Mouse (Mus musculus) embryo, embryonic 11.5 days (tissue): ENCODE data around the gene Sugt1.

Source experiments
- DNase-seq: peaks from one replicate; pipeline ENCODE4 v3.0.0-alpha.2; 2012; ENCODE audit warnings: low read depth, low spot score

The Sugt1 gene

DNA sequence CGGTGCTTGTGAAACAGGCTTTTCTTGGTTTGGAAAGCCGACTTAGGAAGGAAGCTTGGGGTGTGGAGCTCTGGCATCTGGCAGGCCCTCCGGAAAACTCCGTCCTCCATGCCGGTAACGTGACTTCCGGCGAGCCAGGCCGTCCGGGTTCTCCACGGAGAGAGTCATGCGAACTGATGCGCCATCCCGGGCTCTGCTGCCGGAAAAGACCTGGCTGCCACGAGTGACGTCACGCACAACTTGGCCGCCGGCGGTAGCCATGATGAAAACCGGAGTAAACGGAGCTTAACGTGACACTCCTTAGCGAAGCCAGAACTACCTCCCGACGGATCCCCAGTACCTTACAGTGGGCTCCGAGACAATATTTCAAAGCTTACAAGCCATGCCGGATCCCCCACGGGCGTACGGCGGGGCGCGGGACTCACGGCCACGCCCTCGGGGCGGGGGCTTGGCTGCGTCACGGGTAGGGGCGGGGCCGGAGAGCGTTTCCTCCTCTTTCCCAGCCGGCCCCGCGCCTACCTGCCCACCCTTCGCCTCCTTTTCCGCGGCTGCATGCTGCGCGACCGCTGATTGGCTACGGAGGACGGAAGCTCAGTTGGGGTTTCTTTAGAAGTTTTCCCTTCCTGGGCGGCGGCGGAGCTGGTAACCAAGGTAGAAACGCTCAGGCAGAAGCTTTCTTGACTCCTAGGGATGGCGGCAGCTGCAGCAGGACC, at the start of gene Sugt1:
Gene Sugt1, plus strand, starts transcription at position 553 of the 713 bp plus-strand sequence.
- peak; percentile 92 for DNase-seq

DNA sequence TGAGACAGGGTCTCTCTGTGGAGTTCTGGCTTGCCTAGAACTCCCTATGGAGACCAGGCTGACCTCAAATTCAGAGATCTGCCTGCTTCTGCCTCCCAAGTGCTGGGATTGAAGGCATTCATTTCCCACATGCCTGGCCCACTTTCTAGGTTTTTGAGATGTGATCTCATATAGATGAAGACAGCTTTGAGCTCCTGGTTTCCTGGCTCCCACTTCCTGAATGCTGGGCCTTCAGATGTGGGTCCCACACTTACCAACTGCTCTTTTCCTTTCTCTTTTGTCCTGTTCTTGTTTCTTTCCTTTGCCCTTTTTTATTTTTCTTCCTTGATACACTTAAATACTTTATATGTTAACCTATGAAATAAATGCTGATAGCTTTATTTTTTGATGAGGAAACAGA, 49.6 kb upstream of the Sugt1 start:
- DNase-seq = no peak

DNA sequence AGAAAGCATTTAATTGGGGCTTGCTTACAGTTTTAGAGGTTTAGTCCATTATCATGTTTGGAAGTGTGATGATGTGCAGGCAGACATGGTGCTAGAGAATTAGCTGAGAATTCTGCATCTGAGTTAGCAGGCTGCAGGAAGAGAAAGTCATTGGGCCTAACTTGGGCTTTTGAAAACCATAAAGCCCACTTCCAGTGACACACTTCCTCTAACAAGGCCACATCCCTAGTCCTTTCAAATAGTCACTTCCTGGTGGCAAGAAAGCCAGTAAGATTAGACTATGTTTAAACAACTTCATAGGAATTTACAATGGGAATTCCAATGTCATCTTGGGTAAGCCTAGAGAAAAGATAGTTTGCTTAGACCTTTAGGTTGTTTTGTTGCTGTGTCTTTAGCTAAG, 45.9 kb upstream of the Sugt1 start:
- DNase-seq = no peak

DNA sequence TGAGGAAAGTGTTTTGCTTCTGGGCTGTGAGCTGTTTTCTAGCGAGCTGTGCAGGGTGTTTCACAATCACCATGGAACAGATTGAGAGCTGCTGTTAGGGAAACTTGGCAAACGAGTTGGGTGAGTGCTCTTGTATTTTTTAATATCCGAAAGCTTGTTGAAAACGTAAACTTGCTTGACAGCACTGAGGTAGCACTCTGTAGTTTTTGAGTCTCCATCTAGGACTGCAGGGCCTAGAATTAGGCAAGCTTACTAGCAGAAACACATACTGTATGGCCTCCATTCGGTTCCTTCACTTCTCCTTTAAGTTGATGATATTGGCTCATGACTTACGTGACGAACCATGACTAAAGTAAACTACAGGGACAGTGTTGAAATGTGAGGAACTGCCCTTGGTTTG, 38.1 kb upstream of the Sugt1 start:
- DNase-seq = no peak

DNA sequence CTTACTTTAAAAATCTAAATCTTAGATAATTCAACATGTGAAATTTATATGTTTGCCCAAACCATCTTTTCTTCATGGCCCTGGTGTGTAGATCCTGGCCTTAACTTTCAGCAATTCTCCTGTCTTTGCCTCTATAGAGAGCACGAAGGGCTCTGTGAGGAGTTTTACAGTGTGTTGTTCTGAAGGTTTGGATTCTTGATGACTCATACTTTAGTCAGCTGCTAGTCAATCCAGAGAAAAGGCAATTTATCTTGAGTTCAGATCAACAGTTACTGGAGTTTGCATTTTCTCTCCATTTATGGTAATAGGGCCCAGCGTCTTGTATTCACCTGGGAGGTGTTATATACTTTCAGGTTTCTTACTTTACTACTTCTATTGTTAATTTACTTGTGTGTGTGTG, 35.6 kb upstream of the Sugt1 start:
- no peak for DNase-seq

DNA sequence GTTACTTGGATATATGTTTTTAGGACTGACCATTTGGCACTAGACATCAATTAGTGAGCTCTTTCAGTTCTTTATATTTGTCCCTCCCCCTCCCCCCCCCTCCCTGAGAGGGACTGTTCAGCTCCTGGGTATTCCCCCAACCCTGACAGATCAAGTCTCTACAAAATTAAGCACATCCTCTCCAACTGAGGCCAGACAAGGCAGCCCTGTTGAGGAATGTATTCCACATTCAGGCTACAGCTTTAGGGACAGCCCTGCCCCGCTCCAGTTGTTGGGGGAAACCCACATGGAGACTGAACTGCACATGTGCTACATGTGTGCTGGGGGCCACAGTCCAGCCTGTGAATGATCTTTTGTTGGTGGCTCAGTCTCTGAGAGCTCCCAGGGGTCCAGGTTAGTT, 34.6 kb upstream of the Sugt1 start:
- DNase-seq = no peak

DNA sequence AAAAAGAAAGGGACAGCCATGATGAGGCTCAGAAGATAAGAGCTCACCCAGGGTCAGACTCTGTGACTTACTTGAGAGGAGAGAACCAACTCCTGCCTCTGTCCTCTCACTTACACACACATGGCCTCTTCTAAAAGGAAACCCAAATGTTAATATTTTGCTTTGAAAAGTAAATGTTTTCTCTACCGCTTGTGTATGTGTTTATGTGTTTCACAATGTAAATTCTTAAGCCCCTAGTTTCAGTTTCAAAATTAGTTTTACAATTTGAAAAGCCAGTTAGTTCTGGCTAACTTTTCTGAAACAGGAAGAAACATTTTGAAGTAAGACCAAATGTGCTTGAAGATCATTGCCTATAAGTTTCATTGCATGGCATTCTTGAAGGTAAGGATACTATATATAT, 29.7 kb upstream of the Sugt1 start:
- DNase-seq = no peak

DNA sequence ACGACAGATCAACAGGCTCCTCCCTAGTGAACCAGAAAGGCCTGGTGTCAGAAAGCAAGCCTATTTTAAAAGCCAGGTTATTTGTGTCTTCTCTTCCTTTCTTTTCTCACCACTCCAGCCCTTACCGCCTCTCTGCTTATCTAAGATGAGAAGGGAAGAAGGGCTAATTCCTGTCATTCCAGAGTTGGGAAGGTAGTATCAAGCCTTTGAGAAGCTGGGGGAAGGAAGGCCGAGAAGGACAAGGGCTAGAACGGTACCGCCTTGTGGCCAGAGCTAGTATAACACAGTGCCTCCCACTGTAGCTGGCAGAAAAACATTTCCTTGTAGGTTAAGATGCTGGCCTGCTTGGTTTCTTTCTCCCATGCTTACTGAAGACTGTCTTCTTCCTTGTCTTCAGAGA, 24.7 kb upstream of the Sugt1 start:
- no peak for DNase-seq

DNA sequence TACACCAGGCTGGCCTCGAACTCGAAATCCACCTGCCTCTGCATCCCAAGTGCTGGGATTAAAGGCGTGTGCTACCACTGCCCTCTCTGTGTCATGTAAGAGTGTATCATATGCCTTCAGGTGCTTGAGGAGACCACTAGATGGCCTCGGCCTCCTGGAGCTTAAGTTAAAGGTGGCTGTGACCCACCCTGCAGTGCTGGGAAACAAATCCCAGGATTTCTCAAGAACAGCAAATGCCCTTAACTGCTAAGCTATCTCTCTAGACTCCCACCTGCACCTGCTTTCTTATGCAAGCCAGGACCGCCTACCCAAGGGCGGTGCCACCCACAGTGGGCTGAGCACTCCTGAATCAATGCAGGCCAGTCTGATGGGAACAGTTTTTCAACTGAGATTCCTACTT, 22.7 kb upstream of the Sugt1 start:
- DNase-seq = no peak

DNA sequence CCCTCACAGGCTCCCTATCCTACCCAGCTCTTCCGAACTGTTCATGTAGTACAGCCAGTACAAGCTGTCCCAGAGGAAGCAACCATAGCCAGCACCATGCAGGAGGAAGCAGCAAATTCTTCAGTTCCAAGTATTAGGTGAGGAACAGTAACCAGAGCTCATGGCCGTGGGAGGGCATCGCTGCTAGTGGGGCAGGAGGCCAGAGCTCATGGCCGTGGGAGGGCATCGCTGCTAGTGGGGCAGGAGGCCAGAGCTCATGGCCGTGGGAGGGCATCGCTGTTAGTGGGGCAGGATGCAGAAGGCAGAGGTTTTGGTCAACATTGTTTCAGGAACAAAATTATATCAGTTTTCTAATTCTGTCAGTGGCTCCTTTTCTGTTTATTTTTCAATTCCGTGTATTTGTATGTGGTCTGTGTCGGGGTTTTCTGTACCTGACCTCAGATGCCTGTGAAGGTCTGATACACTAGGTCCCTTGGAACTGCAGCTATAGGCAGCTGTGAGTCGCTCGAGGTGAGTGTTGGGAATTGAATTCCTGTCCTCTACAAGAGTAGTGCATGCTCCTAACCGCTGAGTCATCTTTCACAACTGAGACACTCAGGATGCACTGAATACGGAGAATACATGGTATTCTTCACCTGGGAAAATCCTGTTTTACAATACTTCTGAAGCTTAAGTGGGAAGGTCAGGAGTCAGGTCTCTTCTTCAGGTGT, 13.9 kb upstream of the Sugt1 start:
- DNase-seq = no peak

DNA sequence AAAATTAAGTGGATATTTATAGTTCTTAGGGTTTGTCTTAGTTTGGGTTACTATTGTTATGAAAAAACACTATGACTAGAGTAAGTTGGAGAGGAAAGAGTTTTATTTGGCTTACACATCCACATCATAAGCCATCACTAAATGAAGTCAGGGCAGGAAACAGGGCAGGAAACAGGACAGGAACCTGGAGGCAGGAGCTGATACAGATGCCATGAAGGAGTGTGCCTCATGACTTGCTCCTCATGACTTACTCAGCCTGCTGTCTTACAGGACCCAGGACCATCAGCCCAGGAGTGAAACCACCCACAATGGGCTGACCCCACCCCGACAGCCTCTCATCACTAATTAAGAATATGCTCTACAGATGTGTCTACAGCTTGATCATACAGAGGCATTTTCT, 13.1 kb upstream of the Sugt1 start:
- DNase-seq = no peak

DNA sequence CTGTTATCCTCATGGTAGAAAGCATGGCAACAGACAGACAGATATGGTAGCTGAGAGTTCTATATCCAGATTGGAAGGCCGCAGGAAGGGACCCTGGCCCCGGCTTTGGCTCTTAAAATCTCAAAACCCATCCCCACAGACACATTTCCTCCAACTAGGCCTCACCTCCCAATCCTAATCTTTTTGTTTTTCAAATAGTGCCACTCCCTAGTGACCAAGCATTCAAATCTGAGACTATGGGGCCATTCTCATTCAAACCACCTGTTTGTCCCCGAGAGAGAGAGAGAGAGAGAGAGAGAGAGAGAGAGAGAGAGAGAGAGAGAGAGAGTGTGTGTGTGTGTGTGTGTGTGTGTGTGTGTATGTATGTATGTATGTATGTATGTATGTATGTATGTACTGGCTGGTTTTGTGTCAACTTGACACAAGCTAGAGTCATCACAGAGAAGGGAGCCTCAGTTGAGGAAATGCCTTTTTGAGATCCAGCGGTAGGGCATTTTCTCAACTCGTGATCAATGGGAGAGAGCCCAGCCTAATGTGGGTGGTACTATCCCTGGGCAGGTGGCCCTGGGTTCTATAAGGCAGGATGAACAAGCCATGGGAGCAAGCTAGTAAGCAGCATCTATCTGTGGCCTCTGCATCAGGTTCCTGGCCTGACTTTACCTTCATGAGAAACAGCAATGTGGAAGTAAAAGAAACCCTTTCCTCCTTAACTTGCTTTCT, 3.8 kb upstream of the Sugt1 start:
- no peak for DNase-seq

DNA sequence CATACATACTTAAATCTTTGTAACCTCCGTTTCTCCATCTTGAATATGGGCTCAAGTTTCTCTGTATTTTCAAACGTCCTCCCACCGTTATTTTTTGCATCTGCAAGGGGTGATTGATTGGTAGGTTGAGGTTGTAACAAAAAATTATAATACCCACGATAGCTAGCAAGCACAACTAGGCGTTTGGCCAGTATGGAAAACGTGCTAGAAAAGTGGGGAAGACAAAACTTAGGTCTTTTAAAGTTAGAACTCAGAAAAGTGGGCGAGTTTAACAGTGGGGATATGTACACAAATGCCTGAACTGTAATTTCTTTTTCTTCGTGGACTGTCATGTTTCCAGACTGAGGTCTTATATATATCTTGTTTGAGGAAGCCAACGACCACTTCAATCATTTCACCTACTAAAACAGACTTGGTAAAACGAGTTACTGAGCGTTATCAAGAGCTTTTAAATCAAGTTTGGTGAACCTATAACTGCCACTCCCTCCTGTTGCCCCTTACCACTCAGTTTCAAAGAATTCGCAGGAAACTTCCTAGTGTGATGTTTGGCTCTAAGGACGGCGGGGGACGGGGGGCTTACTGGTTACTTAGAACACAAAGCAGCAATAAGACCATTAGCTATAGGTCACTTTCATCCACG, 872 bp upstream of the Sugt1 start:
- no peak for DNase-seq

DNA sequence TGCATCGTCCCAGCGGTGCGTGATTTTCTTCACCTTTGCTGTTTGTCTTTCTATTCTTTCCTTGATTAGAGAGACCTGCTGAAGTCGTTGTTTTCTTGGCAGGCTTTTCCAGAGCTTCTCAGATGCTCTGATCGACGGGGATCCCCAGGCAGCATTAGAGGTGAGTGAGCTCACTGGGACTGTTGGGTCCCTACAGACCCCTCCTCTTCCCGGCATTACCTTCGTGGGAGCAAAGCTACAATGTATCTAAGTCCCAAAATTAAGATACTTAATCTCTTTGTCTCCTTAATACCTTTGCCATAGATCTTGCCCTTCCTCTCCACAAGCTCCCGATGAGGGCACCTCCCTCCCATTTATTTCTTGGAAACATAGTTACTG, 350 bp downstream of the Sugt1 start:
- no peak for DNase-seq

DNA sequence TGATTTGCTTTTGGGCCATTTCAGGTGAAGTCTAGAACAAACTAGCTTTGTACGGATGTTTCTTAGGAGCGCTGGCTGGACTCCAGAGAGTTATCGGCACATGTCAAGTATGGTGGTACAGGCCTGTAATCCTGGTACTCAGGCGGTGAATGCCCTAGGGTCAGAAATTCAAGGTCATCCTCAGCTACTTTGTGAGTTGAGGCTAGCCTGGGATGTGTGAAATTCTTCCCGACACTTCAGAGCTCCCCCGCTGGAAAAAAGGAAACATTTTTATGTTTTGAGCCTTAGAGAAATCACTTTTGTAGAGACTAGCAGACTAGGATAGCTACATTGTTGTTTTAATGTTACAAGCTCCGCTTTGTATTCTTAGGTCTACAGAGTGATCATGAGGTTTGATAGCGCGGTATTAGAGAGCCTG, 1.1 kb downstream of the Sugt1 start:
- no peak for DNase-seq

DNA sequence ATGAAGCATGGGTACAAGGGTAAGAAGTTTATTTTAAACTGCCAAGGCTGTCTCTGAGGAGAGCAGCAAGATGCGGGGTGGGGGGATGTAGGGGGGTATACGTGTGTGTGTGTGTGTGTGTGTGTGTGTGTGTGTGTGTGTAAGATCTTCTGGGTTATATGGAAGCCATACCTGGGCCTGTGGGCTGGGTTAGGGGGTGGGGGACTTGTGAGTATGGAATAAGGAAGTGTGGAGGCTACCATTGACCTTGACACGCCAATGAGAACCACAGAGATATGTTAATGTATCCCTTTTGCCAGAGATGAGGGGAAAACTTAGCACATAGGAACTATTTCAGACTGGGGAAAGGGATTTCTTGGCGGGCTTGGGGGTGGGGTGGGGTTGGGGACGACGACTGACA, 1.9 kb downstream of the Sugt1 start:
- DNase-seq = no peak

DNA sequence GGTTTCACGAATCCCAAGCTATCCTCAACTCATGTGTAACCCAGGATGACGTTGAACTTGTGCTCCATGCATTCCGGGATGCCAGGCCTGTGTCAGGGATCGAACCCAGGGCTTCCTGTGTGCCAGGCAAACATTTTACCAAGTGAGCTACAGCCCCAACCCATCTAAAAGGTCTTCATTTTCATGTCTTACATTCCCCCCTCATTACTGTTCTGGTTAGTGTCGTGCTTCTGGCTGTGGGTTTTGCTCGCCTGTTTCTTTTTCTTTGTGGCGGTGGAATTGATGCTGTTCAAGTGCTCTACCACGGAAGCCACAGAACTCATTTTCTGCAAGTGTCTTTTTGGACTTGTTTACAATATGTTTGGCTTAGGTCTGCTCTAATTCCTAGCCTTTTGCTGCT, 3.4 kb downstream of the Sugt1 start:
- DNase-seq = no peak

DNA sequence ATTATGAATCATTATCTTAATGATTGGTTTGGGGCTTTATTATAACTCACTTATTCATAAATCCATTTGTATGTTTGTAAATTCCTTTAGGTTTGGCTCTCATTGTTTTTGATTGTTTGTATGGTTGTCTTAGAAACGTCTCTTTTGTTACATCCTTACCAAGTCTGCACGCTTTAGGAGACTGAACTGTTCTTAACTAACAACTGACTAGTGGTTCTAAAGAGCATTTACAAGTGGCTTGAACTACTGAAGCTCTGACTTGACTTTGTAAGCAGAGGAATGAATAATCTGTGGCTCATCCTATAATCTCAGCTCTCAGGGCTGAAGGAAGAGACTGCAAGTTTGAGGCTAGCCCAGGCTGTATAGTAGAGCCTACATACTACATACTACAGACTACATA, 4.1 kb downstream of the Sugt1 start:
- DNase-seq = no peak

DNA sequence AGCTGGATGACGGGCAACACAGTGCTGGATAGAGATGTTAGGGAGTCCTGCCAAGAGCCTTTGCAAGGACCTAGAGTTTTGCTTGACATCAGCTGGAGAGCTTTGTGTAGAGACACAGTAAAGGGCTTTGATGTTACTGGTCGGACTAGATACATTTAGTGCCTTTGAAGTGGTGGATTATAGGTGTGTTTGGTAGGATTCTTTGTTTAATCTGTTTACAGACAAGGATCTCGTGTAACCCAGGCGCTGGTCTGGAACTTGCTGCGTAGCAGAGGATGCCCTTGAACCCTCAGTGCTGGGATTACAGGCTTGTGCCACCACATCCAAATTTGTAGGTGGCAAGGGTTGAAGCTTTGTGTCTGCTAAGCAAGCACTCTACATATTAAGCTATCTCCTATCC, 6.6 kb downstream of the Sugt1 start:
- DNase-seq = no peak

DNA sequence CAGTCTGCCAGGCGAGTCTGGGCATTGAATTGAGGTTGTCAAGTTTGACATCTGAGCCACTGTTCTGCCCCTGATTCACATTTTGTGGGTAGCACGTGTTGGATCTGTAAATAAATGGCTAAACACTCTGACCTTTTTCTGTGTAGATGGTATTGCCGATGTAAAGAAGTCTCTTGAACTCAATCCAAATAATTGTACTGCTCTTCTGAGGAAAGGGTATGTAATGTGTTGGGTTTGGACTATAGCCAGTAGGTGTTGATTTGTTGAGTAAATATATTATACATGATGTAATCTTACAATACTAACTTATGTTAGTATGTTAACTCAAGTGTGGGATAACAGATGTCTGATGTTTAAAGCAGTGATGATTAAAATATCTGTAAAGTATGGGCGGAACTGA, 9.1 kb downstream of the Sugt1 start:
- DNase-seq = no peak

DNA sequence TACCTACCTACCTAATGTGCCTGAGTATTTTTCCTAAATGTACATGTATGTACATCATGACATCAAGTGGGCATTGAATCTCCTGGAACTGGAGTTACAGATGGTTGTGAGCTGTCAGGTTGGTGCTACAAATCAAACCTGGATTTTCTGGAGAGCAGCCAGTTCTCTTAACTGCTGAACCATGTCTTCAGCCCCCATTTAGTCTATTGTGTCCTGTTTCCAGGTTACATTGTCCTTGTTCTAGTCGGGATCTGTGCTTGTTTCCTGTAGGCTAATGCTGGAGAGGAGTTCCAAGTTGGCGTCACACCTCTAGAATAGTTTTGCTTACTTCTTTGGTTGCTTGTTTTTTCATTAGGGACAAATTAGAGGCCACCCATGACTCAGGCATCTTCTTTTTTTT, 18.4 kb downstream of the Sugt1 start:
- no peak for DNase-seq

DNA sequence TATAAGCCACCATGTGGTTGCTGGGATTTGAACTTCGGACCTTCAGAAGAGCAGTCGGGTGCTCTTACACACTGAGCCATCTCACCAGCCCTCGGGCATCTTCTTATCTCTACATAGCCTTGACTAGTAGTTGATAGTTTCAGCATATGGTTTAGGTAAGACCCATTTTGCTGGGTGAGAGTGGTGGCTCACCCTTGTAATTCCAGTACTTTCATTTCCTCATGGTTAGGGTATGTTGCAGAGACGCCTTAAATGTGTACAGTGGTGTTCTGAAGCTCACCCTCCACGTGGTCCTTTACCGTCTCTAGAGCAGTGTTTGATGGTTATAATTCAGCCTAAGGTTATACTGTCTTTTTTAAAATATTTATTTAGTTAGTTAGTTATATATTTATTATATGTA, 18.9 kb downstream of the Sugt1 start:
- DNase-seq = no peak

DNA sequence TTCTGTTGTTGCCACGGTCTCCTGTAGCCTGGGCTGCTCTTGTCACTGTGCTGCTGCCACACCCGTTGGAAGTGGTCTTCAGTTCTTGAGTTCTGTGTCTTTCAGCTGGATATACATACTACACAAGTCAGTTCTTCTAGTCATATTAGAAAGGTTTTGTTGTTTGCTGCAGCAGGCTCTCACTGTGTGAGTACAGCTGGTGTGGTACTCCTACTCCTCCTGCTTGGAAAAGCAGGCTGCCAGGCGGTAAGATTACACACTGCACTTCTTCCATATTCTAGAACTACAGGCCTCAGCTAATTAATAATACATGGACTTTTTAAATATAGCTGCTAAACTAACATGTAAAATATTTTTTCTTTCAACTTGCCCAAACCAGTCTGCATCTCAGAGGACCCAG, 19.4 kb downstream of the Sugt1 start:
- no peak for DNase-seq
